Mouse (Mus musculus): ENCODE results near the gene Cldn10.
"Not testable (repeated sequence)": the region's sequence is repeated elsewhere in the genome, so short reads cannot be mapped to it uniquely, and the experiment has no call there.

The Cldn10 gene

GRCm38 (mm10) chr14:118787621-118788020 lies at the start of gene Cldn10:
TSS of gene Cldn10 (plus strand) at chr14:118787908.
- no peak for DNase-seq (ENCODE audit: low read depth, low spot score)

- no peak for DNase-seq (ENCODE audit: low read depth, low spot score)
These were observed 45.9 kb upstream of the Cldn10 start for GRCm38 (mm10) chr14:118741780-118742179.

- no peak for DNase-seq (ENCODE audit: low read depth, low spot score)
These were observed 44.8 kb upstream of the Cldn10 start for GRCm38 (mm10) chr14:118742862-118743261.

- DNase-seq (ENCODE audit: low read depth, low spot score), result no peak
These were observed 38.6 kb upstream of the Cldn10 start for GRCm38 (mm10) chr14:118749068-118749467.

- DNase-seq (ENCODE audit: low read depth, low spot score), result no peak
These were observed 38.0 kb upstream of the Cldn10 start for GRCm38 (mm10) chr14:118749715-118750114.

- DNase-seq (ENCODE audit: low read depth, low spot score), result peak; percentile 18
These were observed 37.1 kb upstream of the Cldn10 start for GRCm38 (mm10) chr14:118750505-118751192.

GRCm38 (mm10) chr14:118751193-118751753 lies 36.4 kb upstream of the Cldn10 start:
- DNase-seq (ENCODE audit: low read depth, low spot score), result no peak

- no peak for DNase-seq (ENCODE audit: low read depth, low spot score)
These were observed 31.7 kb upstream of the Cldn10 start for GRCm38 (mm10) chr14:118756015-118756414.

- DNase-seq (ENCODE audit: low read depth, low spot score), result no peak
These were observed 31.1 kb upstream of the Cldn10 start for GRCm38 (mm10) chr14:118756566-118756965.

- DNase-seq (ENCODE audit: low read depth, low spot score), result not testable (repeated sequence)
These were observed 24.3 kb upstream of the Cldn10 start for GRCm38 (mm10) chr14:118763362-118763761.

GRCm38 (mm10) chr14:118763917-118764495 lies 23.7 kb upstream of the Cldn10 start:
- no peak for DNase-seq (ENCODE audit: low read depth, low spot score)

- no peak for DNase-seq (ENCODE audit: low read depth, low spot score)
These were observed 22.4 kb upstream of the Cldn10 start for GRCm38 (mm10) chr14:118765306-118765705.

- no peak for DNase-seq (ENCODE audit: low read depth, low spot score)
These were observed 21.8 kb upstream of the Cldn10 start for GRCm38 (mm10) chr14:118765951-118766350.

GRCm38 (mm10) chr14:118766368-118766767 lies 21.3 kb upstream of the Cldn10 start:
- no peak for DNase-seq (ENCODE audit: low read depth, low spot score)

GRCm38 (mm10) chr14:118767673-118768353 lies 19.9 kb upstream of the Cldn10 start:
- DNase-seq (ENCODE audit: low read depth, low spot score), result peak; percentile 46

GRCm38 (mm10) chr14:118768354-118768713 lies 19.4 kb upstream of the Cldn10 start:
- no peak for DNase-seq (ENCODE audit: low read depth, low spot score)

GRCm38 (mm10) chr14:118773668-118774067 lies 14.0 kb upstream of the Cldn10 start:
- no peak for DNase-seq (ENCODE audit: low read depth, low spot score)

GRCm38 (mm10) chr14:118774507-118775428 lies 12.9 kb upstream of the Cldn10 start:
- DNase-seq (ENCODE audit: low read depth, low spot score), result no peak

- DNase-seq (ENCODE audit: low read depth, low spot score), result no peak
These were observed 12.2 kb upstream of the Cldn10 start for GRCm38 (mm10) chr14:118775554-118775953.

GRCm38 (mm10) chr14:118776372-118776771 lies 11.3 kb upstream of the Cldn10 start:
- no peak for DNase-seq (ENCODE audit: low read depth, low spot score)

- DNase-seq (ENCODE audit: low read depth, low spot score), result no peak
These were observed 10.2 kb upstream of the Cldn10 start for GRCm38 (mm10) chr14:118777478-118777877.

Measured in telencephalon, adult 2 months (tissue).